Mouse (Mus musculus): ENCODE measurements around the gene Phtf2. TPM values are rescaled to one million over a fixed set of nuclear protein-coding genes. Genes with fewer than 3 reads are reported as not detected.
A peak's percentile ranks its signal among the peaks of the same experiment; 100 is the strongest.

Phtf2 gene
- polyA plus RNA-seq, 1 experiment from 2014 or later = 25.2 TPM

GRCm38 (mm10) chr5:20858404-20858803 is 23.5 kb downstream of the Phtf2 start:
- Histone ChIP-seq H3K36me3 (ENCODE audit: control insufficient read depth, insufficient read depth, low read length) (no peaks in the 10 kb centered on the region), H3K4me2 (ENCODE audit: low read depth, low read length, severe bottlenecking) (no peak overlapping the region), H3K4me1 (replicated peaks; ENCODE audit: control insufficient read depth, insufficient read depth, low read length) (no peaks in the 10 kb centered on the region), H3K9me3 (ENCODE audit: control insufficient read depth, low read length) (no peaks in the 10 kb centered on the region), H3K27ac (ENCODE audit: low read depth, low read length) (no peak overlapping the region), H3K4me3 (ENCODE audit: low read depth, low read length) (no peak overlapping the region), H3K9ac (ENCODE audit: low read length) (no peak overlapping the region), H3K27me3 (ENCODE audit: control insufficient read depth, insufficient read depth, low read length) (no peaks in the 10 kb centered on the region)
- ATAC-seq (replicated peaks; ENCODE audit: low FRiP score) = no peak
- no peak for DNase-seq (ENCODE audit: low spot score)
- WGBS = 90% methylated on average over 2 of the region's 2 CpGs

DNA sequence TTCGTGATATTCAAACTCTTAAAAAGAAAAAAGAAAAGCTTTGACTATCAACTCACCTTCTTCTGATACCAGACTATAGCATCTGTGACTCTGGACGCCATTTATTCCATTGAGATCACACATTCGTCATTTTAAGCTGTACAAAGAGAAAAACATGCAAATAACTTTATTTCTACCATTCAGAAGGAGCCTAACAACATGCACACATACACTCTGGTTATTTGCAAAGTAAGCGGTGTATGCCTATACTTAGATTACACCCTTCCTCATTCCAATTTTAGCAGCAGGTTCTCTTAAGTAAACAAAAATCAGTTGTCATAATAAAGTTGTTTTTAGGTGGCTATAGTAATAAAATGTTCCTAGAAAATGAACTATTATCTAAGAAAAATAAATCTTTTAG is 26.9 kb downstream of the Phtf2 start:
- no peaks in the 10 kb centered on the region for H3K27me3 ChIP-seq (ENCODE audit: control insufficient read depth, insufficient read depth, low read length)
- 90% methylated on average over 4 of the region's 4 CpGs for WGBS
- no peak overlapping the region for H3K9ac ChIP-seq (ENCODE audit: low read length)
- no peaks in the 10 kb centered on the region for H3K9me3 ChIP-seq (ENCODE audit: control insufficient read depth, low read length)
- no peak overlapping the region for H3K4me3 ChIP-seq (ENCODE audit: low read depth, low read length)
- no peak overlapping the region for H3K4me2 ChIP-seq (ENCODE audit: low read depth, low read length, severe bottlenecking)
- DNase-seq (ENCODE audit: low spot score) (no peak), ATAC-seq (replicated peaks; ENCODE audit: low FRiP score) (no peak)
- no peak overlapping the region for H3K27ac ChIP-seq (ENCODE audit: low read depth, low read length)
- H3K4me1 ChIP-seq (replicated peaks; ENCODE audit: control insufficient read depth, insufficient read depth, low read length) = no peaks in the 10 kb centered on the region
- H3K36me3 ChIP-seq (ENCODE audit: control insufficient read depth, insufficient read depth, low read length) = no peaks in the 10 kb centered on the region

DNA sequence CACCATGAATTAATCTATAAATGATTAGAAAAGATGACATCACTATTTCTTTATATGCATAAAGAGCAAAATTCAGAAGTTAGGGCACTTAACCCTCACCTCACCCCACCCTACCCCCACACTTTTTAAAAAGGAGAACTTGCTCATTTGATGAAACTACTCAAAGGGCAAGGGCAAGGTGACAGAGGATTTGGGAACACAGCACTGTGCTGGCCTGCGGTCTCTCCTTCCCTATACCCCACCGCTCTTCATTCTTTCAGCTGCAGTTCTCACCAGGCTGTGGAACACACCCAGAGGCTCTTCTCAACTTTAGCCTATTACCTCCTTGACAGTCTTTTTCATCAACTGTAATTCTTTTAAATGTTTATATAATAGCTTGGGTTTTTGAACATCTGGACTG is 34.9 kb downstream of the Phtf2 start:
- Histone ChIP-seq H3K4me2 (ENCODE audit: low read depth, low read length, severe bottlenecking) (no peak overlapping the region), H3K27ac (ENCODE audit: low read depth, low read length) (no peak overlapping the region), H3K27me3 (ENCODE audit: control insufficient read depth, insufficient read depth, low read length) (no peaks in the 10 kb centered on the region), H3K36me3 (ENCODE audit: control insufficient read depth, insufficient read depth, low read length) (no peaks in the 10 kb centered on the region), H3K4me3 (ENCODE audit: low read depth, low read length) (no peak overlapping the region), H3K9ac (ENCODE audit: low read length) (no peak overlapping the region), H3K9me3 (ENCODE audit: control insufficient read depth, low read length) (no peaks in the 10 kb centered on the region), H3K4me1 (replicated peaks; ENCODE audit: control insufficient read depth, insufficient read depth, low read length) (no peaks in the 10 kb centered on the region)
- DNase-seq (ENCODE audit: low spot score) = no peak
- WGBS = 98% methylated on average over 2 of the region's 2 CpGs
- no peak for ATAC-seq (replicated peaks; ENCODE audit: low FRiP score)

- 64% methylated on average over 2 of the region's 2 CpGs for WGBS
- Histone ChIP-seq H3K9me3 (ENCODE audit: control insufficient read depth, low read length) (no peaks in the 10 kb centered on the region), H3K36me3 (ENCODE audit: control insufficient read depth, insufficient read depth, low read length) (no peaks in the 10 kb centered on the region), H3K9ac (ENCODE audit: low read length) (no peak overlapping the region), H3K4me1 (replicated peaks; ENCODE audit: control insufficient read depth, insufficient read depth, low read length) (no peaks in the 10 kb centered on the region), H3K27me3 (ENCODE audit: control insufficient read depth, insufficient read depth, low read length) (no peaks in the 10 kb centered on the region), H3K4me3 (ENCODE audit: low read depth, low read length) (no peak overlapping the region), H3K27ac (ENCODE audit: low read depth, low read length) (no peak overlapping the region), H3K4me2 (ENCODE audit: low read depth, low read length, severe bottlenecking) (no peak overlapping the region)
- ATAC-seq (replicated peaks; ENCODE audit: low FRiP score) = no peak
- DNase-seq (ENCODE audit: low spot score) = no peak
Measured at GRCm38 (mm10) chr5:20843816-20844215, 38.1 kb downstream of the Phtf2 start.

- Histone ChIP-seq H3K9ac (ENCODE audit: low read length) (no peak overlapping the region), H3K36me3 (ENCODE audit: control insufficient read depth, insufficient read depth, low read length) (no peaks in the 10 kb centered on the region), H3K27me3 (ENCODE audit: control insufficient read depth, insufficient read depth, low read length) (no peaks in the 10 kb centered on the region), H3K4me1 (replicated peaks; ENCODE audit: control insufficient read depth, insufficient read depth, low read length) (no peaks in the 10 kb centered on the region), H3K27ac (ENCODE audit: low read depth, low read length) (no peak overlapping the region), H3K4me2 (ENCODE audit: low read depth, low read length, severe bottlenecking) (no peak overlapping the region), H3K9me3 (ENCODE audit: control insufficient read depth, low read length) (no peaks in the 10 kb centered on the region), H3K4me3 (ENCODE audit: low read depth, low read length) (no peak overlapping the region)
- ATAC-seq (replicated peaks; ENCODE audit: low FRiP score) (peak; percentile 27; the same call in 1 of the 2 replicates), DNase-seq (ENCODE audit: low spot score) (no peak)
- 66% methylated on average over 2 of the region's 3 CpGs for WGBS
Measured at GRCm38 (mm10) chr5:20843405-20843804, 38.5 kb downstream of the Phtf2 start.

DNA sequence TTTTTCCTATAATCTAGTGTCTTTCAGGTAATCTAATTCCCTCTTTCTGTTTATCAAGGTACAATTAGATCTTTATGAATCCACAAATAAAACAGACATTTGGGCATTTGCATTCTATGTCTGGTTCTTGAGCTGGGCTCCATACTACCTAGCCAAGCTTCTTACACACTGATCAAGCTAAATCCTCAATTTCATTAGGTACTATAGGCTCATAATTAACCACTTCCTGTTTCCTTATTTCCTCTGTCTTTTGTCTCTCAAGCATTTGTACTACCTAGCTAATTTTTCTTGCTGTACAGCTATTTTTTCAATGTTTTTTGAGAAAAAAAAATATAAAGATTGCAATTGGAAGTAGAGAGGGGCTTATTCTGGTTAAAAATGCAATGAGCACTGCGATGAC is 44.8 kb downstream of the Phtf2 start:
- Histone ChIP-seq H3K9me3 (ENCODE audit: control insufficient read depth, low read length) (no peaks in the 10 kb centered on the region), H3K9ac (ENCODE audit: low read length) (no peak overlapping the region), H3K4me1 (replicated peaks; ENCODE audit: control insufficient read depth, insufficient read depth, low read length) (no peaks in the 10 kb centered on the region), H3K4me3 (ENCODE audit: low read depth, low read length) (no peak overlapping the region), H3K4me2 (ENCODE audit: low read depth, low read length, severe bottlenecking) (no peak overlapping the region), H3K27ac (ENCODE audit: low read depth, low read length) (no peak overlapping the region), H3K27me3 (ENCODE audit: control insufficient read depth, insufficient read depth, low read length) (no peaks in the 10 kb centered on the region), H3K36me3 (ENCODE audit: control insufficient read depth, insufficient read depth, low read length) (no peaks in the 10 kb centered on the region)
- ATAC-seq (replicated peaks; ENCODE audit: low FRiP score) (no peak), DNase-seq (ENCODE audit: low spot score) (no peak)
- 97% methylated on average over 1 of the region's 1 CpGs for WGBS

- H3K27ac ChIP-seq (ENCODE audit: low read depth, low read length) = no peak overlapping the region
- H3K27me3 ChIP-seq (ENCODE audit: control insufficient read depth, insufficient read depth, low read length) = no peaks in the 10 kb centered on the region
- H3K4me2 ChIP-seq (ENCODE audit: low read depth, low read length, severe bottlenecking) = no peak overlapping the region
- no peaks in the 10 kb centered on the region for H3K9me3 ChIP-seq (ENCODE audit: control insufficient read depth, low read length)
- H3K4me1 ChIP-seq (replicated peaks; ENCODE audit: control insufficient read depth, insufficient read depth, low read length) = no peaks in the 10 kb centered on the region
- H3K36me3 ChIP-seq (ENCODE audit: control insufficient read depth, insufficient read depth, low read length) = no peaks in the 10 kb centered on the region
- WGBS = 96% methylated on average over 1 of the region's 1 CpGs
- ATAC-seq (replicated peaks; ENCODE audit: low FRiP score) = no peak
- H3K9ac ChIP-seq (ENCODE audit: low read length) = no peak overlapping the region
- no peak overlapping the region for H3K4me3 ChIP-seq (ENCODE audit: low read depth, low read length)
- DNase-seq (ENCODE audit: low spot score) = no peak
Measured at GRCm38 (mm10) chr5:20834399-20834798, 47.5 kb downstream of the Phtf2 start.

- DNase-seq (ENCODE audit: low spot score) = no peak
- Histone ChIP-seq H3K27me3 (ENCODE audit: control insufficient read depth, insufficient read depth, low read length) (no peaks in the 10 kb centered on the region), H3K27ac (ENCODE audit: low read depth, low read length) (no peak overlapping the region), H3K36me3 (ENCODE audit: control insufficient read depth, insufficient read depth, low read length) (no peaks in the 10 kb centered on the region), H3K4me1 (replicated peaks; ENCODE audit: control insufficient read depth, insufficient read depth, low read length) (no peaks in the 10 kb centered on the region), H3K4me3 (ENCODE audit: low read depth, low read length) (no peak overlapping the region), H3K9me3 (ENCODE audit: control insufficient read depth, low read length) (no peaks in the 10 kb centered on the region), H3K4me2 (ENCODE audit: low read depth, low read length, severe bottlenecking) (no peak overlapping the region), H3K9ac (ENCODE audit: low read length) (no peak overlapping the region)
- no peak for ATAC-seq (replicated peaks; ENCODE audit: low FRiP score)
- WGBS = 93% methylated on average over 2 of the region's 2 CpGs
Measured at GRCm38 (mm10) chr5:20831433-20831832, 50.5 kb downstream of the Phtf2 start.

GRCm38 (mm10) chr5:20830717-20831116 is 51.2 kb downstream of the Phtf2 start:
- Histone ChIP-seq H3K4me3 (ENCODE audit: low read depth, low read length) (no peak overlapping the region), H3K4me1 (replicated peaks; ENCODE audit: control insufficient read depth, insufficient read depth, low read length) (no peaks in the 10 kb centered on the region), H3K9me3 (ENCODE audit: control insufficient read depth, low read length) (no peaks in the 10 kb centered on the region), H3K27ac (ENCODE audit: low read depth, low read length) (no peak overlapping the region), H3K9ac (ENCODE audit: low read length) (no peak overlapping the region), H3K27me3 (ENCODE audit: control insufficient read depth, insufficient read depth, low read length) (no peaks in the 10 kb centered on the region), H3K36me3 (ENCODE audit: control insufficient read depth, insufficient read depth, low read length) (no peaks in the 10 kb centered on the region), H3K4me2 (ENCODE audit: low read depth, low read length, severe bottlenecking) (no peak overlapping the region)
- WGBS = 87% methylated on average over 1 of the region's 1 CpGs
- ATAC-seq (replicated peaks; ENCODE audit: low FRiP score) (no peak), DNase-seq (ENCODE audit: low spot score) (no peak)

Data from forebrain, embryonic 11.5 days (tissue).